Mouse (Mus musculus): ENCODE data around the gene Commd7. TPM values are rescaled to one million over a fixed set of nuclear protein-coding genes. Genes with fewer than 3 reads are reported as not detected.

Gene Commd7
- total RNA-seq, 2 experiments from 2014 or later = 27.6 to 32.0 TPM

Other genes with a start within 250 kb of the Commd7 start
- gene 4930404H24Rik, start 140.0 kb downstream of the Commd7 start, total RNA-seq (2021) = not detected
- 10 to 100 TPM; 46.4 to 50.2 TPM for gene Nol4l, start 102.8 kb downstream of the Commd7 start, total RNA-seq (2021)
- 1 to 10 TPM in 1 of 2 experiments, under 1 TPM in 1; 0.86 to 1.4 TPM for gene Dnmt3b, start 16.7 kb upstream of the Commd7 start, total RNA-seq (2021)
- not detected for gene Dnmt3c, start 63.9 kb upstream of the Commd7 start, total RNA-seq (2021)
- gene Mapre1, start 108.5 kb upstream of the Commd7 start, total RNA-seq (2021) = 10 to 100 TPM; 75.0 to 88.2 TPM
- under 1 TPM in 1 of 2 experiments, not detected in 1; 0.11 TPM for gene Efcab8, start 147.2 kb upstream of the Commd7 start, total RNA-seq (2021)
- gene Sun5, start 238.3 kb upstream of the Commd7 start, total RNA-seq (2021) = not detected
- not detected for gene Bpifb2, start 242.3 kb upstream of the Commd7 start, total RNA-seq (2021)

All from left cerebral cortex, postnatal 36 days (tissue).